Mouse (Mus musculus) hindbrain, embryonic 16.5 days (tissue): Measurements from ENCODE around the gene Ugt1a9. TPM values are rescaled to one million over a fixed set of nuclear protein-coding genes. Genes with fewer than 3 reads are reported as not detected.

Experiments
- ATAC-seq: fragments of 200-750 bp; cut with Nextera tagmentation; 2 replicates; pipeline ENCODE4 v1.8.0; 2017; ENCODE audit warnings: moderate TSS enrichment, moderate library complexity
- H3K27ac ChIP-seq: fragments of 300-500 bp; sonication (generic); 2 replicates; pipeline ENCODE4 v1.5.1; 2014; ENCODE audit warnings: low read depth, mild to moderate bottlenecking, control low read depth, low read length, moderate library complexity
- H3K27me3 ChIP-seq: fragments of 300-500 bp; sonication (generic); replicated peaks from 2 replicates; pipeline ENCODE4 v1.6.1; 2014; ENCODE audit warnings: low read length; ENCODE audit not compliant: control insufficient read depth, insufficient read depth
- H3K36me3 ChIP-seq: fragments of 300-500 bp; sonication (generic); 2 replicates; pipeline ENCODE4 v1.6.1; 2014; ENCODE audit warnings: mild to moderate bottlenecking, low read length, moderate library complexity, mixed read lengths; ENCODE audit not compliant: control insufficient read depth, insufficient read depth
- H3K4me1 ChIP-seq: fragments of 300-500 bp; sonication (generic); 2 replicates; pipeline ENCODE4 v1.6.1; 2014; ENCODE audit warnings: low read depth, low read length; ENCODE audit not compliant: control insufficient read depth, insufficient read depth
- H3K4me2 ChIP-seq: fragments of 300-500 bp; sonication (generic); 2 replicates; pipeline ENCODE4 v1.6.1; 2014; ENCODE audit warnings: mild to moderate bottlenecking, low read length, control low read depth, moderate library complexity
- H3K4me3 ChIP-seq: fragments of 300-500 bp; sonication (generic); 2 replicates; pipeline ENCODE4 v1.5.1; 2014; ENCODE audit warnings: mild to moderate bottlenecking, low read length, control low read depth, moderate library complexity
- H3K9ac ChIP-seq: fragments of 300-500 bp; sonication (generic); 2 replicates; pipeline ENCODE4 v1.6.1; 2014; ENCODE audit warnings: low read depth, mild to moderate bottlenecking, control low read depth, low read length, moderate library complexity
- H3K9me3 ChIP-seq: fragments of 300-500 bp; sonication (generic); 2 replicates; pipeline ENCODE4 v1.6.1; 2014; ENCODE audit warnings: mild to moderate bottlenecking, low read length, moderate library complexity; ENCODE audit not compliant: control insufficient read depth
- WGBS: fragments of 180-500 bp; shearing (Covaris S2); extraction: QIAGEN DNeasy Blood & Tissue Kit; methylation state at CpG from one replicate; pipeline ENCODE4 v1.1.7; 2014; 5-methylcytosine and 5-hydroxymethylcytosine counted together
- polyA plus RNA-seq: library from polyadenylated mRNA; unstranded; fragments of >200 nt; fragmentation: Nextera tagmentation; extraction: Ambion mirVana; gene quantifications from 2 replicates; pipeline ENCODE4 v1.2.1, GENCODE M21; 2015

Ugt1a9 gene
- polyA plus RNA-seq, 1 experiment from 2014 or later: not detected

GRCm38 (mm10) chr1:88192136-88192535 lies 121.5 kb downstream of the Ugt1a9 start:
- no peaks in the 10 kb centered on the region for H3K27me3 ChIP-seq
- H3K4me2 ChIP-seq: no peak overlapping the region
- WGBS: 70% methylated on average over 3 of the region's 3 CpGs
- H3K27ac ChIP-seq: no peak overlapping the region
- H3K4me1 ChIP-seq: no peaks in the 10 kb centered on the region
- no peak for ATAC-seq
- H3K4me3 ChIP-seq: no peak overlapping the region
- H3K9me3 ChIP-seq: no peaks in the 10 kb centered on the region
- no peak overlapping the region for H3K9ac ChIP-seq
- H3K36me3 ChIP-seq: no peaks in the 10 kb centered on the region

- 91% methylated on average over 1 of the region's 1 CpGs for WGBS
- ATAC-seq: no peak
- H3K27ac ChIP-seq: no peak overlapping the region
Measured at GRCm38 (mm10) chr1:88195687-88196086, 125.1 kb downstream of the Ugt1a9 start.

GRCm38 (mm10) chr1:88197443-88197842 lies 126.8 kb downstream of the Ugt1a9 start:
- no peak overlapping the region for H3K4me3 ChIP-seq
- no peak overlapping the region for H3K27ac ChIP-seq
- no peaks in the 10 kb centered on the region for H3K9me3 ChIP-seq
- no peak overlapping the region for H3K9ac ChIP-seq
- no peak overlapping the region for H3K4me2 ChIP-seq
- H3K4me1 ChIP-seq: no peaks in the 10 kb centered on the region
- no peak for ATAC-seq
- 73% methylated on average over 3 of the region's 3 CpGs for WGBS
- no peaks in the 10 kb centered on the region for H3K27me3 ChIP-seq
- no peaks in the 10 kb centered on the region for H3K36me3 ChIP-seq

More at GRCm38 (mm10) chr1:88195687-88196086, 125.1 kb downstream of the Ugt1a9 start:
- Histone ChIP-seq H3K9ac (no peak overlapping the region), H3K4me1 (no peaks in the 10 kb centered on the region), H3K27me3 (no peaks in the 10 kb centered on the region), H3K9me3 (no peaks in the 10 kb centered on the region), H3K4me3 (no peak overlapping the region), H3K4me2 (no peak overlapping the region), H3K36me3 (no peaks in the 10 kb centered on the region)

GRCm38 (mm10) chr1:88199996-88200395 lies 129.4 kb downstream of the Ugt1a9 start:
- Histone ChIP-seq H3K36me3 (no peaks in the 10 kb centered on the region), H3K9me3 (peaks cover 6% of the 10 kb centered on the region), H3K4me3 (no peak overlapping the region), H3K9ac (no peak overlapping the region), H3K4me2 (no peak overlapping the region), H3K27ac (no peak overlapping the region), H3K27me3 (no peaks in the 10 kb centered on the region), H3K4me1 (no peaks in the 10 kb centered on the region)
- ATAC-seq: no peak
- 78% methylated on average over 2 of the region's 2 CpGs for WGBS

- no peak within 1 kb of the TSS for H3K9ac ChIP-seq
- no peaks in the 10 kb centered on the region for H3K27me3 ChIP-seq
- no peak for ATAC-seq
- 0 out of 2 replicates have a peak, but pooled peaks cover 2% of the 10 kb centered on the region for H3K4me1 ChIP-seq
- H3K4me2 ChIP-seq: no peak within 1 kb of the TSS
- H3K27ac ChIP-seq: no peak within 1 kb of the TSS
- no peaks in the 10 kb centered on the region for H3K36me3 ChIP-seq
- H3K9me3 ChIP-seq: peaks cover 8% of the 10 kb centered on the region
- 85% methylated on average over 7 of the region's 7 CpGs for WGBS
- H3K4me3 ChIP-seq: no peak within 1 kb of the TSS
Measured at GRCm38 (mm10) chr1:88200456-88200855, 129.9 kb downstream of the Ugt1a9 start, which contains the start of gene Ugt1a2. Gene Ugt1a2, plus strand, starts transcription at chr1:88200601.

- 6% methylated on average over 57 of the region's 62 CpGs for WGBS
- H3K4me1 ChIP-seq: peaks cover 7% of the 10 kb centered on the region
- peak within 1 kb of the TSS; percentile 96 for H3K4me2 ChIP-seq
- ATAC-seq: peak; percentile 100
- peak within 1 kb of the TSS; percentile 63 for H3K4me3 ChIP-seq
- peaks cover 11% of the 10 kb centered on the region for H3K9me3 ChIP-seq
- H3K27me3 ChIP-seq: no peaks in the 10 kb centered on the region
- H3K9ac ChIP-seq: peak within 1 kb of the TSS; percentile 80
- H3K27ac ChIP-seq: peak within 1 kb of the TSS; percentile 68
- no peaks in the 10 kb centered on the region for H3K36me3 ChIP-seq
Measured at GRCm38 (mm10) chr1:88205294-88205922, 134.8 kb downstream of the Ugt1a9 start, which contains the start of gene Dnajb3. Gene Dnajb3, minus strand, starts transcription at chr1:88205782.

GRCm38 (mm10) chr1:88206843-88207479 lies 136.4 kb downstream of the Ugt1a9 start:
- Histone ChIP-seq H3K36me3 (no peaks in the 10 kb centered on the region), H3K9me3 (peaks cover 18% of the 10 kb centered on the region), H3K4me1 (peaks cover 7% of the 10 kb centered on the region), H3K27ac (no peak overlapping the region), H3K9ac (no peak overlapping the region), H3K4me2 (no peak overlapping the region), H3K4me3 (no peak overlapping the region), H3K27me3 (no peaks in the 10 kb centered on the region)
- 82% methylated on average over 2 of the region's 2 CpGs for WGBS
- no peak for ATAC-seq

GRCm38 (mm10) chr1:88211812-88212211 lies 141.2 kb downstream of the Ugt1a9 start, which contains the start of gene Ugt1a1:
Gene Ugt1a1, plus strand, starts transcription at chr1:88211959.
- 69% methylated on average over 8 of the region's 8 CpGs for WGBS
- ATAC-seq: no peak
- peaks cover 55% of the 10 kb centered on the region for H3K9me3 ChIP-seq

GRCm38 (mm10) chr1:88212341-88213045 lies 141.9 kb downstream of the Ugt1a9 start:
- H3K36me3 ChIP-seq: no peaks in the 10 kb centered on the region
- H3K9ac ChIP-seq: no peak overlapping the region
- WGBS: 63% methylated on average over 8 of the region's 8 CpGs
- H3K27ac ChIP-seq: no peak overlapping the region
- H3K27me3 ChIP-seq: no peaks in the 10 kb centered on the region
- no peak overlapping the region for H3K4me3 ChIP-seq
- ATAC-seq: no peak
- no peak overlapping the region for H3K4me2 ChIP-seq
- H3K9me3 ChIP-seq: peaks cover 62% of the 10 kb centered on the region
- no peaks in the 10 kb centered on the region for H3K4me1 ChIP-seq

More at GRCm38 (mm10) chr1:88211812-88212211, 141.2 kb downstream of the Ugt1a9 start, which contains the start of gene Ugt1a1:
- H3K4me1 ChIP-seq: no peaks in the 10 kb centered on the region
- H3K36me3 ChIP-seq: no peaks in the 10 kb centered on the region
- no peak within 1 kb of the TSS for H3K4me3 ChIP-seq
- H3K9ac ChIP-seq: no peak within 1 kb of the TSS
- no peak within 1 kb of the TSS for H3K4me2 ChIP-seq
- H3K27ac ChIP-seq: no peak within 1 kb of the TSS
- H3K27me3 ChIP-seq: no peaks in the 10 kb centered on the region
